Mouse (Mus musculus) CD4-positive helper T cell, adult 2 months (primary cell): ENCODE measurements around the gene Pde4c.

Source experiments
- DNase-seq: peaks from one replicate; pipeline ENCODE4 v3.0.0-alpha.2; 2012; ENCODE audit warnings: low read depth, missing footprints, low spot score

The Pde4c gene

GRCm38 (mm10) chr8:70765838-70766570 is 42.5 kb downstream of the Pde4c start:
- peak; percentile 79 for DNase-seq

GRCm38 (mm10) chr8:70766571-70767440 is 43.3 kb downstream of the Pde4c start:
- DNase-seq, result peak; percentile 60

- no peak for DNase-seq
These were observed 44.0 kb downstream of the Pde4c start for GRCm38 (mm10) chr8:70767503-70767902.

- no peak for DNase-seq
These were observed 44.8 kb downstream of the Pde4c start for GRCm38 (mm10) chr8:70768231-70768776.

- DNase-seq, result no peak
These were observed 45.4 kb downstream of the Pde4c start for GRCm38 (mm10) chr8:70768956-70769355.

GRCm38 (mm10) chr8:70769359-70769758 is 45.8 kb downstream of the Pde4c start:
- DNase-seq, result peak; percentile 94

- DNase-seq, result no peak
These were observed 46.3 kb downstream of the Pde4c start for GRCm38 (mm10) chr8:70769858-70770257.

GRCm38 (mm10) chr8:70770748-70771147 is 47.2 kb downstream of the Pde4c start:
- DNase-seq, result no peak

- no peak for DNase-seq
These were observed 47.7 kb downstream of the Pde4c start for GRCm38 (mm10) chr8:70771217-70771616.

- no peak for DNase-seq
These were observed 48.6 kb downstream of the Pde4c start for GRCm38 (mm10) chr8:70772075-70772474.

GRCm38 (mm10) chr8:70772890-70773289 is 49.4 kb downstream of the Pde4c start:
- DNase-seq, result no peak

GRCm38 (mm10) chr8:70773410-70773809 is 49.9 kb downstream of the Pde4c start:
- DNase-seq, result no peak

- no peak for DNase-seq
These were observed 50.3 kb downstream of the Pde4c start for GRCm38 (mm10) chr8:70773833-70774232.

- DNase-seq, result no peak
These were observed 51.2 kb downstream of the Pde4c start for GRCm38 (mm10) chr8:70774740-70775139.

- DNase-seq, result no peak
These were observed 51.7 kb downstream of the Pde4c start for GRCm38 (mm10) chr8:70775227-70775626.

- no peak for DNase-seq
These were observed 52.5 kb downstream of the Pde4c start for GRCm38 (mm10) chr8:70775851-70776495.

- DNase-seq, result peak; percentile 98
These were observed 53.2 kb downstream of the Pde4c start, which contains the start of gene Pik3r2 for GRCm38 (mm10) chr8:70776496-70777444. Gene Pik3r2, minus strand, starts transcription at chr8:70776713.

GRCm38 (mm10) chr8:70780093-70780492 is 56.6 kb downstream of the Pde4c start:
- no peak for DNase-seq

- no peak for DNase-seq
These were observed 63.0 kb downstream of the Pde4c start for GRCm38 (mm10) chr8:70786291-70787050.

GRCm38 (mm10) chr8:70787051-70787445 is 63.5 kb downstream of the Pde4c start:
- DNase-seq, result no peak
